Mouse (Mus musculus) monocyte, adult 5-6 weeks (primary cell): ENCODE data around the gene Dpp6. TPM values are rescaled to one million over a fixed set of nuclear protein-coding genes. Genes with fewer than 3 reads are reported as not detected.

Source experiments
- ATAC-seq: fragments of 153-309, 156-312 bp; replicated peaks from 2 replicates; pipeline ENCODE4 v1.8.0; 2017; ENCODE audit warnings: mild to moderate bottlenecking; ENCODE audit not compliant: low TSS enrichment, insufficient number of reproducible peaks, severe bottlenecking, poor library complexity, low FRiP score
- total RNA-seq: library from RNA; stranded (forward); fragments of 200-1000, 200-491, 200-594 nt; gene quantifications from 3 replicates; pipeline ENCODE4 v1.2.3, GENCODE M21; 2017

Dpp6 gene
- total RNA-seq, 1 experiment from 2014 or later = not detected

DNA sequence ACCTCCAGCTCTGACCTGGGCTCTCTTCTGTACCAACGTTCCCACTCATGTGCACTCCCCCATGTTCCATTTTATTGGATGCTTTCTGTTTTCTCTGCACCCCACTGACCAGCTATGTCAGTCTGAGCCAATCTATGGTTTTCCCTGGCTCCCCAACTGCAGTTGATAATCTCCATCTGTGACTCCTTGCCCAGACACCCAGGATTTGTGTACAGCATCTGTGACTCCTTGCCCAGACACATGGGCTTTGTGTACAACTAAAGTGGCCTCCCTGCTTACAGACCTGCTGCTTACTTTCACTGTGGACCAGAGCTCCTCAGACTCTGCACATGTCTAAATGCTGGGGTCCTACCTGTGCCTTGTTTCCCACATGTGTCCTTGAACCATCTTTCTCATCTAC, 334.0 kb downstream of the Dpp6 start:
- no peak for ATAC-seq

DNA sequence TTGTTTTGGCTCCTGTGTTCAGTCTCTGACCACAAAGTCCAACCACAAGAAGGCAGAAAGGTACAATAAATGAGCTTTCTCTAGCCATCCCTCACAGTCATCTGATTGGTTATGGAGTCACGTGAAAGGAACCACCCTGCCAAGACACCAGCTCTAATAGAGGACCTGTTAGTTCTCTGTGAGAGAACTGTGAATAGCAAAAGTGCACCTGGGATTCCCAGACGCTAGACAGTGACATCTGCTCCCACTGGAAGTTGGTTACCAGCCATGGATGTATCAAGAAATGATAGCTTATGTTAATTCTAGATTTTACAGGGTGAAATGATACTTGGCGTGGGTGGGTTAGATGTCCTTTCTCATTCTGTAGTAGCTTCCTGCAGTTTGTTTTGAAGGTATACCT, 338.7 kb downstream of the Dpp6 start:
- no peak for ATAC-seq

DNA sequence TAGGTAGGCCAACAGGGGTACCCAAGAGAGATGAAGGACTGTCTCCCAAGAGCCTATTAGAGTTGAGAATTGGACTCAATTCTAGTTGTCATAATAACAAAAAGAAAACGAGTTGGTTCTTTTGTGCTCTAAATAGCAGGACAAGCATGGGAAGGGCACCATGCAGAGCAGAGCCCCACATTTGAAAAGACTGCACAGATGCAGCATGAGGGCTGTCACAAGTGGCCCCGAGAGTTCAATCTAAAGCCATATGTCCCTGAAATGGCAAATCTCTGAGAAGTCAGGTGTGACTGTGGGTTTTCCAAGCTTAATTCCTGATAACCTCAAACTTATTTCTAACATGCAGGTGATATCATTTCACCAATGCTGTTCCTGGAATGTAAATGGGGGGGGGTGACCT, 339.4 kb downstream of the Dpp6 start:
- no peak for ATAC-seq

DNA sequence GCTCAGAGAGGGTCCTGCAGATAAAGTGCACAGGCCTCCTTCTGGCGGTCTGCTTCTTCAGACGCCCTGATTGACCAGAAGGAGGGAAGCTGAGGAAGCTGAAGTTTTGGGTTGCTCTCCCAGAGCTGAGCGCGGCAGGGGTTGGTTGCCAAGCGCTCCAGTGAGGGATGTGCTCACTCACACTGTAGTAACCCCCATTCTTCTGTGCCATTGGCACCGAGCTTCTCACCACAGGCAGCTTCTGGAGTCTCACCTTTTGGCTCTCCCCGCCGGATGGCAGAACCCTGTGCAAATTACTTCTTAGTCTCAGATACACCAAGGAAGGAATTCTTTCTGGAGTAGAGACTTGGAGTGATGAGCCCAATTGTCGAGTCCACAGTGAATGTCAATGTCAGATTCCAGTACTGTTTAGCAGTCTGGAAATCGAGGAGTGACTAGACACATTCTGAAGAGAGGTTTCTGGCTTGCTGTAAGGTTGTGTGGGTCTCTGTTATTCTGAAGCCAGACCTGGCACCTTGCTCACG, 344.2 kb downstream of the Dpp6 start:
- no peak for ATAC-seq

DNA sequence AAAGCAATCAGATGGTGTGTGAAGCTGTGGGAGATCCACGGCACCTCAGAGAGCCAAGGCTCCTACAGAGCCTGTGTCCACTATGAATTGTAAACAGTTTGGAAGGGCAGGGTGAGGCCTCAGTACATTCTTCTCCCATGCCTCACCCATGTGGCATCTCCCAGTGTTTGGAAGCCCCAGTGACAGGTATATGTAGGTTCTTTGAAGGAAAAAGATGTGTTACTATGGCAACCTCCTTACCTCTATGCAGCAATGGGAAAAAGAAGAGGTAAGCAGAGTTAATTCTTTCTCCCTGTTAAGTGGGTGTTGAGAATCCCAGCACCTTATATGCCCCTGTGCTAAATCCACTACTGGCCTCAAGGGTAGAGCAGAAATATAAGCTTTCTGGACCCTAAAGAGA, 351.5 kb downstream of the Dpp6 start:
- no peak for ATAC-seq

DNA sequence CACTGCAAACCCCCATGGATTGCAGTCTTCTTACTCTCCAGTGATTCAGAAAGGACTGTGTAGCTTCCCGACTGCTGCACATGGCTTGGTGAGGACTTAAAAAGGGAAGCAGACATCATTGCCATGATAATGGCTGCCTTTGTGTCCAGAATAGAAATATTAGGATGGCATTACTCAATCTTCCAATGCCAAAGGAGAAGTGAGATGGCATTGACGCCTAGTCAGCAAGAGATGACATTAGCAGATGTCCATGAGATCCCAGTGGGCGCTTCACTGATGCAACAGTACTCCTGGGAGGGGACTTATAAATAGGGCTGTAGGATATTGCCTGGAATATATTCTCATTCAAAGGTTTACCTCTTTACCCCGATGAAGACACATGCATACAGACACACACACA, 368.0 kb downstream of the Dpp6 start:
- no peak for ATAC-seq

DNA sequence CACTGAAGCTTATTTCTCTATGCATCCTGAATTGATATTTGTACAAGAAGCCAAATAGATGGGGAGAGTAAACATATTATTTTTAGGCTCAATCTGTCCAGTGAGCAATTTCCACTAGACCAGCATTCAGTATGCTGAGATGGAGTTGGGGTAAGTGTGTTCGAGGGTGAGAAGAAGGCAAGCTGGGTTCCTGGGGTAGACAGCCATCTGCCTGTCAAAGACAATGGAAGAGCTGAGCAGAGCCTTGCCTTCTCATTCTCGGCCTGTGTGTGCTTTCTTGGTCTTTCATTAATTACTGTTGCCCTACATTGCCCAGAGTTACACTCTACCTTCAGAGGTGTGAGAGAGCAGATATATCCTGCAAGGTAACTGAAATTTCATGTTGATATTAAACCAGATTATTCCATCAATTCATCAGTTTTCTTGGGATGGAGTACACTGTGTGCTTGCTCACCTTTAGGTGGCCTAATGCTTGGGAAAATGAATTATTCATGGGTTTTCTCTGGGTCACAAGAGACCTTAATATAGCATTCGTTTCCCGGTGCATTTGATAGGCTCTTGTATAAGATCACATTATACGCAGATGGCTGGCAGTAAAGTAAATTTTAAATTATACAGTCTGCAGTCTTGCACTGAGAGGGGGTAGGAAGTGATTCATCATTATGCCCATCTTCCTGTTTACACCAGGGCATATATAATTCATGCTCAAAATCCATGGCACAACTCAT, 374.4 kb downstream of the Dpp6 start:
- no peak for ATAC-seq

DNA sequence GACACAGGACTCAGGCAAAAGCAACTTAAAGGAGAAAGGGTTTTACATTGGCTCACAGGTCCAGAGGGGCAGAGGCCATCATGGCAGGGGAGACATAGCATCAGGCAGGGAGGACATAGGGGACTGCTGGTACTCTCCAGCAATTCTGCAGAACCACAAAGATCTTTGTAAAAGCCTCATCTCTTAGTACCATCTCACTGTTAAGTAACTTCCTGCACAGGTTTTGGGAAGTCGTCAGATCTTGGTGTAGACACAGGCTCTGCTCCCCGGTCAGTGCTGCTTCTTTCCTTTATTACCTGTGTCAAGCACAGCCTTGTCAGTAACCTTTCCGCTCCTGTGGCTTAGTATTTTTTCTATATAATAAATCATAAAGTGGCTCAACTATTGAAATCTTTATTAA, 377.2 kb downstream of the Dpp6 start:
- 0 out of 2 replicates have a peak, but pooled peaks have one; percentile 33 for ATAC-seq

DNA sequence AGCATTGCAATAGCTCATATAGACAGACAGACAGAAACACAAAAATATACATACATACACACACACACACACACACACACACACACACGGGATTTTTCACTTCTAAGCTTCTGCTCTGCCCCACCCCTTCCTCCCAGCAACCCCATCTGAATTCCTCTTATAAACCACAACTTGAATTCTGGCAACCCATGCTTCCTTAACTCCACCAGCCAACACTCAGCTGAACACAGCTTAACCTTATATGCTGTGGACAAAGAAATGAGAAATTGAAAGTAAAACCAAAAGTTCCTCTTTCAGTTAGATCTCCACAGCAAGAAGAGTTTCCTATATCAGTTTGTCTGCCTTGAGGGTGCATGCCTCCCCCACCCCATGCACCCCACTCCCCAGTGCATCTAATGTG, 378.0 kb downstream of the Dpp6 start:
- peak; percentile 65 for ATAC-seq

DNA sequence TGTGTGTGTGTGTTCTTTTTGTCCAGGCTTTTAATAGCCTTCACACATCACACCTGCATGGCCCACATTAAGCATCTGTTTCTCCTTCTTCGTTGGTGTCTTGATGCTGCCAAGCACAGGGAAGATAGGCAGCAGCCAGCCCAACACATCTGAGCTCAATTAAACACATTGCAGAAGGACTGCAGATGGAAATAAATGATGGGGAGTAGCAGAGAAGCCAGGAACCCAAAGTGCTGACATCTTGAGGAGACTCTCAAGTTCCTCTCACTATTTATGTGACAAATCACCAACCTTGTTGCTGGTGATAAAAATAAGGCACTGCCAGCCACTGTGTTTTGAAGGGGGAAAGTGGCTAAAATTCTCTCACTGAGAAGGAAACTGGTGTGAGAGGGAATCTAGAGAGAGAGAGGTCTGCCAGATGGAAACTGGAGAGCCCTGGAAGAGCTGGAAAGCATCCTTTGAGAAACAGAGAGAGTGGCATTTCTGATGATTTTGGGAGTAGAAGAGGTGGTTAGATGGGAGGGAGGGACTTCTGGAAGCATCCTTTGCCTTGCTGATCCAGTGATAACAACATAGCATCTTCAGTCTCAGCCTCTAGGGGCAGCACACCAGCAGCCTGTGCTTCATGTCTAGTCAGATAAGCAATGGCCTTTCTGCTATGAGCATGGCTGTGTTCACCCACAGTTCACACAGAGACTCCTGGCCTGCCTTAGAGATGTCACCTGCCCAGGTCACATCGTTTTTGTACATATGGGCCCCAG, 383.8 kb downstream of the Dpp6 start:
- no peak for ATAC-seq

DNA sequence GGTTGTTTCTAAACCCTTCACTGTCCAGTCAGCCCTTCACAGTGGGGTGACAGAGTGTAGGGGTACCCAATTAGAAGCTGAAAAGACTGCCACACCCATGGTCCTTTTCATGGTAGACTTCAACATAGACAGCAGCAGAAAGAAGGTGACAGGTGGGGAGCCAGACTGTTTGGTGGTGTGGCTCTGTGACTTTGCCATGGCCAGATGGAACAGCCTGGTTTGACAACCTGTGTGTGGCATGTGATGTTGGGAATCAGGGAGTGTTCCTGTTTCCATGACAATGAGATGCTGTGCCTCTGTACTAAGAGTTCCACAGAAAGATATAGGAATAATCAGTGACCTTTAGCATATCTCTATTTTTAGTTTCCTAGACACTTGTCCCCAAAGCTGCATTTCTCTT, 386.1 kb downstream of the Dpp6 start:
- no peak for ATAC-seq

DNA sequence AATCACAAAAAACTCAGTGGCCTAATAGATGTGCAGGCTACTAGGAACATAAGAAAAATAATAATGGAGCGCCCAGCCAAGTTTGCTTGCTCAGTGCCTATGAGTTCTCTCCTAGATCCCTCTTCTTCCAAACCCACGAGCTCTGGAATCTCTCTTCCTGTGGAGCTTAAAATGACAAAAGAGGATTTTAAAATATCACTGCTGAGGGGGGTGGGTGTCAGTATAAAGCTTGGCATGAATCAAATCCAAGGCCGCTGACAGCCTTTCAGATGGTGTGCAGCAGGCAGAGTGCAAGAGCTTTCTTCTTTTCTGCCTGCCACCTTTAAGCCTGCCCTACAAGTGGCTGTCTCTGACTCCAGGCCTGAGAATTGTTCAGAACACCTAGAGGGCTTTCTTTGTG, 387.7 kb downstream of the Dpp6 start:
- no peak for ATAC-seq

DNA sequence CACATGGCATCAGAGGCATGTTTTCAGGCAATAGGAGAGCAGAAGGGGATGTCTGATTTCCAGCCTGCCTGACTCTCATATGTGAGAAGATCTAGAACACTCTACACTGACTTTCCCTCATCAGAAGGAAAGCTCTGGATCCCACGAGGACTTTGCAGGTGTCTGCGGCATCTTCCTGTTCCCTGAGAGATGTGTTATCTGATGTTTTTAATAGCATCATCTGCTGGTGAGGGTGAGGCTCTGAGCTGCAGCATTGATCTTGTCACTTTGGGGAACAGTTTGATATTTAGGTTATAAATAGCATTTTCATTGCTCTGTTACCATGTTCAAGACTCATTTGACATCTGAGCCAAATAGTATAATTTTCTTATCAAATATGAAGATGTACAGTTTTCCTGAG, 388.8 kb downstream of the Dpp6 start:
- ATAC-seq = no peak

DNA sequence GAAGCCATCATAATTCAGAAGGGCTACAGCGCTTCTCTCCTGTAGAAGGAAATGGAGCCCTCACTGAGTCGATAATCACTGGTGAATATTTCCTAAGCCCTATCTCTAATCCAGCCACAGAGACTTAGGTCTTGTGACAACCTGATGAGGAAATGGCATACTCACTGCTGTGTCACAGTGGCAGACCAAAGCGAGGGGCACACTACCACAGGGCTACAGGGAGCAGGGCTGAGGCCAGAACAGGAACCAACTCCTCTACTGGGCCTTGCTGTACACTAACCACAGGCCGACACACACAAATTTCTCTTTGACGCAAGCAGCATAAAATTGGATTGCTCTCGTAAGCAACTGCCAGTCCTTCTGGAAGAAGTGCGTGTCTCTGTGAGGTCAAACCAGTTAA, 389.2 kb downstream of the Dpp6 start:
- peak; percentile 88 for ATAC-seq

DNA sequence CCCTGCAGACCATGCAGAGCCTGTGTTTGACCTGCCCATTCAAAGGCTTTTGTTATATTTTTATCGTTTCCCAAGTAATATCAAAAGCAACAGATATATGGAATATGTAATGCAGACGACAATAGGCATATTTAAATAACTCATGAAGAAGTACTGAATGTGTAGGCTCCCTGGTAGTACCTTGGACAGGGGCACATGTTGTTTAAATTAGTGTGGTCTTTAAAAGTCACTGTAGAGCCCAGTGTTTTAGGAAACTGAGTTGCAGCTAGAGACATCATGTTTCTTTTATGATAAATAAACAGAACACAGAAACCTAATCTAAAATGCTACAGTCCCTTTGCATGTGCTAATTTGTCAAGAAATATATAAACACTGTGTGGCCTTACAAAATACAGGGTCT, 403.1 kb downstream of the Dpp6 start:
- no peak for ATAC-seq

DNA sequence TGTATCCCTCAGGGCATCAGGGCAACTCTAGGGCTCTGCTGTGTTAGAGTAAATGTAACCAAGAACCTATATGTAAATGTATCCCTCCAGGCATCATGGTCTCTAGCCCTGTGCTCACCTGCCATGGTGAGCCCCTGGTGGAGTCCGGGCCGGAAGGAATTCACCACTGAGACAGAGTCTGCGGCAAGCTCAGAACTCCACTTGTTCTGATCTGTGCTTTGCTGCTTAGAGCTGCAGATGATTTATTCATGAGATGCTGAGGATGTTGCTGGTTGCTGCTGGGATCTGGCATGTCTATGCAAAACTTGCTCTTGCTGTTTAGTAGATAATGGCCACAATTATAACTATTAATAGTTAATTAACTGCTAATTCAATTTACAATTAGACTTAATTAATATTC, 425.1 kb downstream of the Dpp6 start:
- ATAC-seq = no peak

DNA sequence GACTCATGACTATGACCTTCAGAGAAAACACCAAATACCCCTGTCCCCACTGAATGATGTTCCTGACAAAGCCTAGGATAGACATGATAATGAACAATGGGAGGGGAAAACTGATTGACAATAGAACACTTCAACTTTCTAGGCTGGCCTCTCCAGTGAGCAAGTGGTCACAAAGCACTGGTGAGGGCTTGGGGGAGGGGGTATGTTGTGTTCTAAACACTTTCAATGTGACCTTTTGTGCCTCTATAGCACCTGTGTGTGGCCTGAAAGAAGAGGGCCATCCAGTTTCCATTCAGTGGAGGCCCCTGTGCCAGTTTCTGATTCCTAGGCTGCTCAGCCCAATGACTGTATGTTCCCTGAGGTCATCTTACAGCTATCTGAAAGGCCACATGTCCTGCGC, 426.2 kb downstream of the Dpp6 start:
- no peak for ATAC-seq

DNA sequence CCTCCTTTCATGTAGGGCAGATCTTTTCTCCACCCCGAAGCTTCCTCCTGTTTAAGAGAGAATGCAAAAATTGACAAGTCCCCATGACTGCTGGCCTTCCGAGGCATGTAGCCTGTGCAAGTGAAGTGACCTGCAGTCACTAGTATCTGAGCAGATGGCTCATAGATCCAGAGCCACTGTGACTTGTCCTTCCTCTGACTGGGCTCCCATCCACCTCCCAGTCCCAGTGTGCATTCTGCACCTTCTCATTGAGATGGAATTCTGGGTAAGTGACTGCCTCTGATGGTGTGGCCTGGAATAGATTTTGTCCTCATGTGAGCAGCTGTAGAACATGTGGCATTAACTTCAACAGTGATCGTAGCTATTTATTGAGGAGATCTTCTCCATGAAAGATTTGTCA, 430.8 kb downstream of the Dpp6 start:
- no peak for ATAC-seq

DNA sequence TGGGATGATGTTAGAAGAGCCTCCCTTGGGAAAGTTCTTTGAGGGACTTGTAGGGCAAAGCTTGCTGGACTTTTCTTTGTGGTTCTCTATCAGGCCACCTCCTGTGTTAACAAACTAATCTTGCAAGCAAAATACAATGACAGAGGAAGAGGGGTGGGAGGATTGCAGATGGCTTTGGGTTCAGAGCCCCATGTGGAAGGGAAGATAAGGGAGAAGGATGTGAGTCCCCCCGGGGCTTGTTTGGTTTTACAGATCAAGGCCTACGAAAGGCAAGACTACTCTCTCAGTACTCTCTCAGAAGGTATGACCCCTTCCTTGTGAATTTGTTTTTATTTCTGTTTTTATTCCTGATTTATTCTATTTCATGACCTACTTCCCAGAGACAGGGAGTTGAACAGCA, 431.7 kb downstream of the Dpp6 start:
- ATAC-seq = no peak

DNA sequence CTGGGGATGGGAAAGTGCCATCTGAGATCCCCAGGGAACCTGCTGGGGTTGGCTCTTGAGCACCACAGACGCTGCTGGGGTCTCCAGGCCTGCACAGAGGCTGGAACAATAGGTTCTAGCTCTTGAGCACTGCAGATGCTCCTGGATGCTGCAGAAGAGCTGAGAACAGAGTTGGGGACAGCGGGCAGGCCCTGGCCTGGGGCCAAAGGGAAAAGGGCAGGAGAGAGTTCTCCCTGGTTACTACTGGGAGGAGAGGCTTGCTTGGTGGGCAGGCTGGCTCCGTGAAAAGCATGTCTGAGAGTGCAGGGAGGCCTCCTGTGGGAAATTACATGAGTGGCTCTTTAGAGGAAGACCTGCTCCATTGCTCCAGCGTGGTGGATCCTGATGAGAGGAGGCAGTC, 432.9 kb downstream of the Dpp6 start:
- no peak for ATAC-seq
